Mouse (Mus musculus) intestine, embryonic 14.5 days (tissue): Measurements from ENCODE around the gene Fgf22. TPM values are rescaled to one million over a fixed set of nuclear protein-coding genes. Genes with fewer than 3 reads are reported as not detected.

Source experiments
- ATAC-seq: fragments of 200-750 bp; cut with Nextera tagmentation; replicated peaks from 2 replicates; pipeline ENCODE4 v1.8.0; 2017; ENCODE audit warnings: low read depth, moderate number of reproducible peaks, moderate TSS enrichment, moderate library complexity; ENCODE audit not compliant: low FRiP score, low TSS enrichment
- DNase-seq: peaks from one replicate; pipeline ENCODE4 v3.0.0-alpha.2; 2018; ENCODE audit warnings: low spot score
- H3K27ac ChIP-seq: fragments of 300-500 bp; sonication (generic); 2 replicates; pipeline ENCODE4 v1.5.1; 2014; ENCODE audit warnings: low read depth, mild to moderate bottlenecking, control low read depth
- H3K27me3 ChIP-seq: fragments of 300-500 bp; sonication (generic); replicated peaks from 2 replicates; pipeline ENCODE4 v1.6.1; 2014; ENCODE audit warnings: low read length, control low read depth; ENCODE audit not compliant: control insufficient read depth, insufficient read depth
- H3K36me3 ChIP-seq: fragments of 300-500 bp; sonication (generic); 2 replicates; pipeline ENCODE4 v1.6.1; 2014; ENCODE audit warnings: low read length, control low read depth; ENCODE audit not compliant: control insufficient read depth, insufficient read depth
- H3K4me1 ChIP-seq: fragments of 300-500 bp; sonication (generic); replicated peaks from 2 replicates; pipeline ENCODE4 v1.6.1; 2014; ENCODE audit warnings: low read length, control low read depth, mixed read lengths; ENCODE audit not compliant: control insufficient read depth, insufficient read depth
- H3K4me2 ChIP-seq: fragments of 300-500 bp; sonication (generic); 2 replicates; pipeline ENCODE4 v1.6.1; 2014; ENCODE audit warnings: low read length
- H3K4me3 ChIP-seq: fragments of 300-500 bp; sonication (generic); 2 replicates; pipeline ENCODE4 v1.5.1; 2014; ENCODE audit warnings: low read depth, low read length, control low read depth, mixed read lengths
- H3K9ac ChIP-seq: fragments of 300-500 bp; sonication (generic); 2 replicates; pipeline ENCODE4 v1.6.1; 2014; ENCODE audit warnings: mild to moderate bottlenecking, low read length
- H3K9me3 ChIP-seq: fragments of 300-500 bp; sonication (generic); 2 replicates; pipeline ENCODE4 v1.6.1; 2016; ENCODE audit warnings: low read length, control low read depth; ENCODE audit not compliant: control insufficient read depth
- WGBS: fragments of 180-500 bp; shearing (Covaris S2); extraction: QIAGEN DNeasy Blood & Tissue Kit; methylation state at CpG from one replicate; pipeline ENCODE4 v1.1.7; 2014; 5-methylcytosine and 5-hydroxymethylcytosine counted together
- polyA plus RNA-seq: library from polyadenylated mRNA; unstranded; fragments of >200 nt; fragmentation: Nextera tagmentation; extraction: Ambion mirVana; gene quantifications from 2 replicates; pipeline ENCODE4 v1.2.1, GENCODE M21; 2014

Fgf22 gene
- polyA plus RNA-seq, 1 experiment from 2014 or later: 0.26 TPM

GRCm38 (mm10) chr10:79723692-79724091 is 31.2 kb upstream of the Fgf22 start:
- H3K36me3 ChIP-seq: no peaks in the 10 kb centered on the region
- no peaks in the 10 kb centered on the region for H3K4me1 ChIP-seq
- 83% methylated on average over 7 of the region's 7 CpGs for WGBS
- H3K27ac ChIP-seq: no peak overlapping the region
- peaks cover 6% of the 10 kb centered on the region for H3K27me3 ChIP-seq
- no peaks in the 10 kb centered on the region for H3K9me3 ChIP-seq
- DNase-seq: no peak
- H3K4me3 ChIP-seq: no peak overlapping the region
- H3K4me2 ChIP-seq: no peak overlapping the region
- H3K9ac ChIP-seq: no peak overlapping the region
- ATAC-seq: no peak

- H3K4me1 ChIP-seq: no peaks in the 10 kb centered on the region
- H3K27me3 ChIP-seq: no peaks in the 10 kb centered on the region
- H3K4me2 ChIP-seq: no peak overlapping the region
- DNase-seq (peak; percentile 66), ATAC-seq (no peak)
- 42% methylated on average over 11 of the region's 11 CpGs for WGBS
- H3K4me3 ChIP-seq: no peak overlapping the region
- H3K27ac ChIP-seq: no peak overlapping the region
- no peaks in the 10 kb centered on the region for H3K36me3 ChIP-seq
- H3K9me3 ChIP-seq: no peaks in the 10 kb centered on the region
- no peak overlapping the region for H3K9ac ChIP-seq
Observed at GRCm38 (mm10) chr10:79726090-79726489, 28.8 kb upstream of the Fgf22 start.

GRCm38 (mm10) chr10:79728323-79729249 is 26.3 kb upstream of the Fgf22 start:
- Histone ChIP-seq H3K4me1 (no peaks in the 10 kb centered on the region), H3K9me3 (0 out of 2 replicates have a peak, but pooled peaks cover 5% of the 10 kb centered on the region), H3K4me3 (no peak overlapping the region), H3K36me3 (no peaks in the 10 kb centered on the region), H3K9ac (no peak overlapping the region), H3K4me2 (no peak overlapping the region), H3K27ac (no peak overlapping the region), H3K27me3 (no peaks in the 10 kb centered on the region)
- 75% methylated on average over 28 of the region's 28 CpGs for WGBS
- DNase-seq (no peak), ATAC-seq (no peak)

DNA sequence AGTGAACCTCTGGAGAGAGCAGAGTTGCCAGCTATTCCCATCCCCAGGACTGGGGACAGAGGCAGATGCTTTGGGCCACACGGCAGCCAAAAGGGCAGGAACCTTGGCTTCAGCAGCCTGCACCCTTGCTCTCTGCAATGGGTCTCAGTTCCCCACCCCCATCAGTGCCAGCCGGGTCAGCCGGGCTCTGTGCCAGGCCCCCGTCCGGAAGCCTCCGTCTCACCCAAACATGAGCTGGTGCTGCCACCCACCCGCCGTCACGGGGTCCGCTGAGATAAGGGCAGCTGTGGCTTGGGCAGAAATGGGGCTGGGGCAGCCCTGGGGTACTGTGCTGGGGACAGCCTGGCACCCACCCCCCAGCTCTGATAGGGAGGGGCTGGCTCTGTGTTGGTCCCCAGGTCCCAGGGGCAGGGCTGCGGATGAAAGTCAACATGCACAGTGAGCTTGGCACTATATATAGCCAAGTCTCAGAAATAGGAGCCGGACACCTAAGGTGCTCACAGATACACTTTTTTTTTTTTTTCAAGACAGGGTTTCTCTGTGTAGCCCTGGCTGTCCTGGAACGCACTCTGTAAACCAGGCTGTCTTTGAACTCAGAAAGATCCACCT is 25.4 kb upstream of the Fgf22 start:
- no peak overlapping the region for H3K27ac ChIP-seq
- 82% methylated on average over 13 of the region's 13 CpGs for WGBS
- 0 out of 2 replicates have a peak, but pooled peaks cover 5% of the 10 kb centered on the region for H3K9me3 ChIP-seq
- H3K4me2 ChIP-seq: no peak overlapping the region
- H3K4me1 ChIP-seq: no peaks in the 10 kb centered on the region
- H3K9ac ChIP-seq: no peak overlapping the region
- H3K27me3 ChIP-seq: no peaks in the 10 kb centered on the region
- DNase-seq (no peak), ATAC-seq (no peak)
- no peaks in the 10 kb centered on the region for H3K36me3 ChIP-seq
- no peak overlapping the region for H3K4me3 ChIP-seq

- WGBS: 82% methylated on average over 1 of the region's 1 CpGs
- DNase-seq: no peak
Observed at GRCm38 (mm10) chr10:79732500-79732899, 22.4 kb upstream of the Fgf22 start.

GRCm38 (mm10) chr10:79733847-79734246 is 21.0 kb upstream of the Fgf22 start:
- 94% methylated on average over 15 of the region's 15 CpGs for WGBS
- DNase-seq (no peak), ATAC-seq (no peak)
- H3K4me1 ChIP-seq: no peaks in the 10 kb centered on the region
- no peak overlapping the region for H3K4me2 ChIP-seq
- H3K4me3 ChIP-seq: no peak overlapping the region
- H3K9ac ChIP-seq: no peak overlapping the region
- no peaks in the 10 kb centered on the region; the same call in 1 of the 2 replicates for H3K27me3 ChIP-seq
- H3K9me3 ChIP-seq: peaks cover 43% of the 10 kb centered on the region
- H3K27ac ChIP-seq: no peak overlapping the region
- peaks cover 31% of the 10 kb centered on the region for H3K36me3 ChIP-seq

More at GRCm38 (mm10) chr10:79732500-79732899, 22.4 kb upstream of the Fgf22 start:
- H3K27ac ChIP-seq: no peak overlapping the region
- no peak overlapping the region for H3K9ac ChIP-seq
- no peak overlapping the region for H3K4me2 ChIP-seq
- H3K4me3 ChIP-seq: no peak overlapping the region
- peaks cover 30% of the 10 kb centered on the region for H3K9me3 ChIP-seq
- no peaks in the 10 kb centered on the region for H3K4me1 ChIP-seq
- H3K36me3 ChIP-seq: peaks cover 17% of the 10 kb centered on the region
- no peak for ATAC-seq
- H3K27me3 ChIP-seq: no peaks in the 10 kb centered on the region; the same call in 1 of the 2 replicates

DNA sequence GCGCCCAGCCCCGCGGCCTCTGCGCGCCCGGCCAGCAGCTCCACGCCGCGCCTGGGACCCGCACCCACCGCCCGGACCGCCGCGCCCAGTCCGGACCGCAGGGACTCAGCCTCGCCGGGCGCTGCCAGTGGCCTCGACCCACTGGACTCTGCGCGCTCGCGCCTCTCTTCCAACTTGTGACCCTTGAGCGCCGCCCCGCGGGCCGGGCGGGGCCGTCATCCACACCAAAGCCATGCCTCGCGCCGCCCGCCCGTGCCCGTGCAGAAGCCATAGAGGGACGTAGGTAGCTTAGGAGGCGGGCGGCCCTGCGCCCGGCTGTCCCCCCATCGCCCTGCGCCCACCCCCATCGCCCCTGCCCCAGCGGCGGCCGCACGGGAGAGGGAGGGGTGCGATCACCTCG is 19.5 kb upstream of the Fgf22 start:
- H3K27ac ChIP-seq: no peak overlapping the region
- peaks cover 59% of the 10 kb centered on the region for H3K9me3 ChIP-seq
- H3K4me1 ChIP-seq: no peaks in the 10 kb centered on the region
- H3K9ac ChIP-seq: no peak overlapping the region
- ATAC-seq (0 out of 2 replicates have a peak, but pooled peaks have one; percentile 2), DNase-seq (no peak)
- no peak overlapping the region for H3K4me2 ChIP-seq
- WGBS: 25% methylated on average over 37 of the region's 52 CpGs
- H3K4me3 ChIP-seq: no peak overlapping the region
- H3K36me3 ChIP-seq: peaks cover 46% of the 10 kb centered on the region
- H3K27me3 ChIP-seq: no peaks in the 10 kb centered on the region; the same call in 1 of the 2 replicates

GRCm38 (mm10) chr10:79736706-79737105 is 18.2 kb upstream of the Fgf22 start:
- Histone ChIP-seq H3K9ac (no peak overlapping the region), H3K4me1 (no peaks in the 10 kb centered on the region), H3K9me3 (peaks cover 70% of the 10 kb centered on the region), H3K27me3 (no peaks in the 10 kb centered on the region; the same call in 1 of the 2 replicates), H3K4me2 (no peak overlapping the region), H3K27ac (no peak overlapping the region), H3K36me3 (peaks cover 59% of the 10 kb centered on the region), H3K4me3 (no peak overlapping the region)
- DNase-seq (no peak), ATAC-seq (no peak)
- WGBS: 90% methylated on average over 14 of the region's 14 CpGs
